Mouse (Mus musculus) layer of hippocampus, postnatal 14 days (tissue): ENCODE measurements around the gene Iqgap2. TPM values are rescaled to one million over a fixed set of nuclear protein-coding genes. Genes with fewer than 3 reads are reported as not detected.

Experiments used
- DNase-seq, 2 experiments: peaks; one replicate each; pipeline ENCODE4 v3.0.0; 2021 to 2022; ENCODE audit warnings: low spot score in 2 of 2, mixed read lengths in 1 of 2
- total RNA-seq, 2 experiments: library from RNA; stranded (reverse); gene quantifications; 2 replicates each; pipeline ENCODE4 v1.2.3; 2021

Iqgap2 gene
- total RNA-seq, 2 experiments from 2014 or later = 49.9 to 54.2 TPM

- no peak for DNase-seq
These were observed 3.6 kb downstream of the Iqgap2 start for GRCm38 (mm10) chr13:95888170-95888569.

GRCm38 (mm10) chr13:95887375-95887774, 4.3 kb downstream of the Iqgap2 start:
- no peak for DNase-seq

GRCm38 (mm10) chr13:95884455-95884854, 7.3 kb downstream of the Iqgap2 start:
- no peak for DNase-seq

GRCm38 (mm10) chr13:95882001-95882400, 9.7 kb downstream of the Iqgap2 start:
- DNase-seq = no peak

GRCm38 (mm10) chr13:95881427-95881826, 10.3 kb downstream of the Iqgap2 start:
- DNase-seq = no peak

- peak in 1 of 2 experiments; percentile 23 for DNase-seq
These were observed 11.1 kb downstream of the Iqgap2 start for GRCm38 (mm10) chr13:95880633-95881032.

- DNase-seq = no peak
These were observed 19.7 kb downstream of the Iqgap2 start for GRCm38 (mm10) chr13:95871993-95872392.

- DNase-seq = no peak
These were observed 21.1 kb downstream of the Iqgap2 start for GRCm38 (mm10) chr13:95870626-95871025.

- DNase-seq = no peak
These were observed 22.7 kb downstream of the Iqgap2 start for GRCm38 (mm10) chr13:95868896-95869540.

GRCm38 (mm10) chr13:95862201-95862600, 29.5 kb downstream of the Iqgap2 start:
- DNase-seq = no peak

- no peak for DNase-seq
These were observed 32.5 kb downstream of the Iqgap2 start for GRCm38 (mm10) chr13:95859271-95859670.

GRCm38 (mm10) chr13:95858866-95859265, 32.9 kb downstream of the Iqgap2 start:
- DNase-seq = no peak

- DNase-seq = no peak
These were observed 36.2 kb downstream of the Iqgap2 start for GRCm38 (mm10) chr13:95855537-95855936.

GRCm38 (mm10) chr13:95851611-95852010, 40.1 kb downstream of the Iqgap2 start:
- DNase-seq = no peak

- DNase-seq = no peak
These were observed 41.3 kb downstream of the Iqgap2 start for GRCm38 (mm10) chr13:95850451-95850850.

- DNase-seq = peak; percentile 36 to 60
These were observed 42.2 kb downstream of the Iqgap2 start for GRCm38 (mm10) chr13:95849501-95850007.

- no peak for DNase-seq
These were observed 45.4 kb downstream of the Iqgap2 start for GRCm38 (mm10) chr13:95846364-95846763.

GRCm38 (mm10) chr13:95844950-95845349, 46.8 kb downstream of the Iqgap2 start:
- no peak for DNase-seq

- no peak for DNase-seq
These were observed 48.2 kb downstream of the Iqgap2 start for GRCm38 (mm10) chr13:95843411-95844026.

GRCm38 (mm10) chr13:95842803-95843202, 48.9 kb downstream of the Iqgap2 start:
- DNase-seq = no peak

GRCm38 (mm10) chr13:95841946-95842345, 49.8 kb downstream of the Iqgap2 start:
- no peak for DNase-seq

GRCm38 (mm10) chr13:95836944-95837343, 54.8 kb downstream of the Iqgap2 start:
- DNase-seq = no peak

- DNase-seq = no peak
These were observed 58.2 kb downstream of the Iqgap2 start for GRCm38 (mm10) chr13:95833473-95833872.
